Mouse (Mus musculus) spleen, adult 2 months (tissue): ENCODE results near the gene Tfap4.
"Not testable (repeated sequence)": the region's sequence is repeated elsewhere in the genome, so short reads cannot be mapped to it uniquely, and the experiment has no call there.

Source experiments
- CTCF ChIP-seq: fragments of 200-500 bp; IDR thresholded peaks from 2 replicates; pipeline ENCODE4 v1.5.1; 2011; ENCODE audit warnings: mild to moderate bottlenecking, inconsistent platforms; ENCODE audit not compliant: insufficient read depth, insufficient read length, insufficient replicate concordance; ENCODE audit errors: extremely low read depth
- POLR2A ChIP-seq: fragments of 200-500 bp; IDR thresholded peaks from 2 replicates; pipeline ENCODE4 v1.6.1; 2011; ENCODE audit warnings: low read depth, low read length, inconsistent platforms

GRCm38 (mm10) chr16:4581179-4581578 is 21.5 kb upstream of the Tfap4 start:
- TF ChIP-seq CTCF, POLR2A: not testable (repeated sequence)
